Mouse (Mus musculus): ENCODE measurements around the gene Hapln1.

The Hapln1 gene

DNA sequence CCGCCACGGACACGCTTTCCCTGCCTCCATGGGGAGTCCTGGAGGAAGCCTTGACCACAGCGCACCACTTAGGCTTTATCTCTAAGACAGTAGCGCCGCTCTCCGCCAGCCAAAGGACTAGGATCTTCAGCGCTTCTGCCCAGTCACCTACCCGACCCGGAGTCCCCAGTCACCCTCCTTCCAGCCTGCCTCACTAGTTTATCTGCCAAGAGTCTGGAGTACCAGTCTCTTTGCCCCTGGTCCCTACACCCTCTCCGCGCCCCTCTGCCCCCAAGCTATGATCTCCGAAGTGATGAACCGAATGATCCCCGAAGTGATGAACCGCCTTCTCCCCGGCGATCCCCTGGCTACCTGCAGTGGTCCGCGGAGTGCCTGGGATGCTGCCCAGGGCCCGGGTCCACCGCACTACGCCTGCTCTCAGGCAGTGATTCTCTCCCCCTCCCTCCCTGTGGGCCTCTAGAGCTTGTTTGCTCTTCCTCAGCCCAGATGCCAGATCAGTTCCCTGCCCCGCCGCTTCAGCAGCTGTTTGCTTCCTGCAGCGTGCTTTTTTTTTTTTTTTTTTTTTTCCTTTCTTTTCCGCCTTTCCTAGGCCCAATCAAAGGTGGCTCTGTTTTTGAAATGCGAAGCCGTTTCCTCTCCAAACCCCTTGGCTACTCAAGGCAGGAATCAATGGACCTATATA is at the start of gene Hapln1:
Hapln1 (plus strand) TSS at position 592 of the 682 bp plus-strand sequence.
- CTCF ChIA-PET, result interaction anchor here (0.6 kb wide), 1 partner anchor 1078 kb away, joined by 3 read pairs; no protein-coding TSS in a partner anchor

DNA sequence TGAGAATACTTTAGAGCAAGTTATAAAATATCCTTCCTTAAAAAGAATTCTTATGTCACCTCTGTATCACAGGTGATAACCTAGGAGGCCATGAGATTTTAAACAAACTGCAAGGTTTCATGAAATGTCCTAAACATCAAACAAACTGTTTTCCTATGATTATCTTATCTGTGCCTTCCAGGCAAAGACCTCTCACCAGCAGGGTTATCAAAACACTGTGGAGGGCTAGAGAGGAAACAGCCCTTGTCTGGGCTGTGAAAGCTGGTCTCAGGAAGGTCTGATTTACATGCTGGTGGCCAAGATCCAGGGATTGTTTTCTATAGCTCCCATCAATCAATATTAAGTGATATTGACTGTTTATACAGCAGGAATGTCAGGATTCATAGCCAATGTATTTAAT is 46.4 kb upstream of the Hapln1 start:
- CTCF ChIA-PET, result no interaction called here

DNA sequence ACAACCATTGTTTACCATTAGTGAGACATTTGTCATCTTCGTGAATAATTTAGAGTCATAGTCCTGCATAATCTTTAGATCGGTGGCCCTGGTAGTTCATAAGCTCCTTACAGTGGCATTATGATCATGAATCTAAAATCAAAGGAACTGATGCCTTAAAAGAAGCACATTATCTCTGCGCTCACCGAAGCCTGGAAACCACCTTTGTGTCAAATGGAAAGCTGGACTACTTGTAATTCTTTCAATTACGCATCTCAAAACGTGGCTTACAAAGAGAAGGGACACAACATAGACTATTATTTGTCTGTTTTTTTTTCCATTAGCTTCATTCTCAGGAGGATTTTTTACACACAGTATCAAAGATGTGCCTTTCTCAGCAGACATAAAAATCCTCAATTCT is 45.9 kb upstream of the Hapln1 start:
- CTCF ChIA-PET, result no interaction called here

DNA sequence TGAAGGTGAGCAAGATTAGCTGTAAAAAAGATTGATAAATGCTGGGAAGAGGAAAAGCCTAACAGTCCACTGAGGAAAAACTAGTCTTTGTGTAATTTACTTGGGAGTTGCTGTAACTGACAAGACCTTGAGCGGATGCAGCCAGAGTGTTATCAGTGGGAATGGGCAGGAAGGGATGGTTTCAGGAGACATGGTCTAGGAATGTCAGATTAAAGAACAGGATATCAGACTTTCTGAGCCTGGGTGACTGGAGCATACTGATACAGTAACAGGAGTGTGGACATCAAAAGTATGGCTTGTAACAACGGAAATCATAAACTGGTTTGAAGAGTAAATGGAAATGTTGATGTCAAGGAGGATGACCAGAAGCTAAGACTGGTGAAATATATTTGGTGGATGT is 43.0 kb upstream of the Hapln1 start:
- CTCF ChIA-PET, result no interaction called here

DNA sequence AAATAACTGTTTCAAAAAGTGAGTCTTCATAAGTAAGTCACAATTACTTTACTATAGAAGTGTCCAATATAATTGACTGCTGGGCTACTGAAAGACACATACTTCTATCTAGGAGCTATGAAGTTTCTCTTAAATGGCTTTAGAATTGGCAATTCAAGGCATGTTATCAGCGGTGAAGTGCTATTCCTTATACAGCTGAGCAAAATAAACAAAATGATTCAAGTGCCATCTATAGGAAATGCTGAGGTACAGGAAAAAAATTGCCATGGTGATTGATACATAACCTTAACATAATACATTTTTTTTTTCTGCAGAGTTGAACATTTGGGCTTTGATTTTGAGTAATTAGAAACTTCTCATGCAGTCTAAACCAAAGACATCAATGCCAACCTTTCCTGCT is 40.2 kb upstream of the Hapln1 start:
- CTCF ChIA-PET, result no interaction called here

DNA sequence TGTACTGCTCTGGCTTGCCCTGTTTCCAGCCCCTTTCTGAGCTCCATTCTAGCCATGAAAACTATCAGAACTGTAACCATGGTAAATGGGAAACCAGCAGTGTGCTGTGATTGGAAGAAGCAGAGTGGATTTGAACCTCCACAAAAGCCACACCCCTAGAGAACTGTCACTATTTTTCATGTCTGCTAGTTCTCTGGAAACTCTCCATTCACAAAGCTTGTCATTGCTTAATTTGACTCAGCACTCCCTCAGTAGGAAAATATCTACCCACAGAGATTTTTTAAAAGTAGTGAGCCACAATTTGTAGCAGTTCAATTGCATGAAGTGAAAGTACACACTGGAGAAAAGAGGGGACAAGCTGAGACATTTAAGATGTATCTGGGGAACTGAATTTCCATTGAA is 18.1 kb upstream of the Hapln1 start:
- CTCF ChIA-PET, result no interaction called here

DNA sequence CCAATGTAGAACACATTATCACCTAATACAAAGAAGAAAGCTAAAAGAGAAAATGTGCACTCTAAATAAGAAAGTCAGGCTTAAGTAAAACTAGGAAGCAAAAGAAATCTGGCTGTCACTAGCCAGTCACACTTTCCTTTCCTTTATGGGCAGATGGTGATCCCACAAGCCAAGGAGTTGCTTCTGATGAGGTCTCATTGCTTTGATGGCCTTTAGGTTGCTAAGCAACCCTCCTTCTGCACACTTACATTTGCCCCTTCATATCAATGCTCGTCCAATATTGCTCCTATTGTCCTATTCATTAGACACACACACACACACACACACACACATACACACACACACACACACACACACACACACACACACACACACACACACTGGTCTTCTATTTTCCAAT is 10.9 kb upstream of the Hapln1 start:
- CTCF ChIA-PET, result no interaction called here

DNA sequence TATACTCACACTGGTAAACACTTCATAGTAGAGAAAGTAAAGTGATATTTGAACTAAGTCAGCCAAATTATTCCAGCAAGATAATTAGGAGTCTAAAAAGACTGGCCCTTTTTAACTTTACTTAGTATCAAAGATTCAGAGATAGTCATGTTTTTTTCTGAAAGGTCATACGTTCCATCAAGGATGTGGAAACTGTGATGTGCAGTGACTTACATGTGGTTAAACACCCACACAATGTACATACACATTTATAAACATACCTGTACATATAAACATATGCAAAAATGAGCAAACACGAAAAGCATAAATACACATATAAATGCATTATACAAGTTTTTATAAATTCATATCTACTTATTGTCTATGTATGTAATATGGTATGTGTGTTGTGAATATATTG is 9.2 kb upstream of the Hapln1 start:
- CTCF ChIA-PET, result no interaction called here

DNA sequence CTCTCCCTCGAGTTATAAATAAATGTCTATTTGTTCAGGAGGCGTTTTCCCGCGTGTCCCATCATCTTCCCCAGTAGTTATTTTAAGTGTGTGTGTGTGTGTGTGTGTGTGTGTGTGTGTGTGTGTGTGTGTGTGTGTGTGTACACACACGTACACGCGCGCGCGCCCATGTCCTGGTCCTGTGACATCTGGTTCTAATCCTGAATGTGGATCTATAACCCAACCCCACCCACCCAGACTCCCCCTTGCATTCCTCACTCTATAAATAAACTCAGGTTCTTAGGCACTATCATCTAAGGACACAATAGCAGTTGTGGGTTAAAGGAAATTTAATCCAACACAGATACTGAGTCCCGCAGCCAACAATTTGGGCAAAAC is 280 bp downstream of the Hapln1 start:
- CTCF ChIA-PET, result no interaction called here

DNA sequence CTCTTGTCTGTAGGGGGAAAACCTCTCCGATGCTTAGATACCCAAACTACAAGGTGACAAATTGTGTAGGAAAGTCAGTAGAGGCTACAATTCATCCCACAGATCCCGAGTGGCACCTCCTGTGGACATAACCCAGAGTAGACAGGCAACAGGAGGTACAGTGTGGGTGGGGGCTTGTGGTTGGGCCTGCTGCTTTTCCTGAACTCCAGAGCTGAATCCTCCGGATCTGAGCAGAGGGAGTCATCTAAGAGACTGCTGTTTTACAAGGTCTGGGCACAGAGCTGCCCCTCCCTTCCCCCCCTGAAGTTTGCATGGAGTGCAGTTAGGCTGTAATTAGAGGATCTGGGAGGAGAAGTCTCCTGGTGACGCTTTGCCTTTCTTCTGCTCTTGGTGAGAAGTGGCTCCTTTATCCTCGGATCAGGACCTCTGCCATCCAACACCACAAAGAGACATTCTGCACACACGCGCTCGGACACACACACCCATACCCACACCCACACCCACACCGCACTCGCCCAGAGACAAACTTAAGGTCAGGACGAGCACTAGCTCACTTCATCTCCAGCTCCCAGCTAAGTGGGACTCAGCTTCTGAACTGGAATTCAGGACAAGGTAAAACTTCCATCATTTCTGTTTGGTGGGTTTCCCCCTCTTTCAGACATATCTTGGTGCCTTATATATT is 846 bp downstream of the Hapln1 start:
- CTCF ChIA-PET, result no interaction called here

DNA sequence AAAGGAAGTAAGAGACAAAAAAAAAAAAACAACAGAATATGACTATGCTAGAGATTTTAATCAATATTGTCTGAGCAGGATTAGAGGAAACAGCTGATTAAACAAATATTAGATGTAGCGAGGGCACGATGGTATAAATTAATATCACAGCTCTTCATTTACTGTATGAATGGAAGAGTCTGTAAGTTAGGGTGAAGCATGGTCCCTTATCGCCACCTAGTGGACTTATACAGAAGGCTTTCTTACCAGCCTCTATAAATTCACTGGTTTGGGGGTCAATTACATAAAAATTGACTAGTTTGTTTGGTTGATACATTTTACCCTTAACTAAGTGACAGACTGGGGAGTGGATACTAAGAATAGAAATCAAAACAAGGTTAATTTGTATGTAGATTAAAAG is 3.4 kb downstream of the Hapln1 start:
- CTCF ChIA-PET, result no interaction called here

DNA sequence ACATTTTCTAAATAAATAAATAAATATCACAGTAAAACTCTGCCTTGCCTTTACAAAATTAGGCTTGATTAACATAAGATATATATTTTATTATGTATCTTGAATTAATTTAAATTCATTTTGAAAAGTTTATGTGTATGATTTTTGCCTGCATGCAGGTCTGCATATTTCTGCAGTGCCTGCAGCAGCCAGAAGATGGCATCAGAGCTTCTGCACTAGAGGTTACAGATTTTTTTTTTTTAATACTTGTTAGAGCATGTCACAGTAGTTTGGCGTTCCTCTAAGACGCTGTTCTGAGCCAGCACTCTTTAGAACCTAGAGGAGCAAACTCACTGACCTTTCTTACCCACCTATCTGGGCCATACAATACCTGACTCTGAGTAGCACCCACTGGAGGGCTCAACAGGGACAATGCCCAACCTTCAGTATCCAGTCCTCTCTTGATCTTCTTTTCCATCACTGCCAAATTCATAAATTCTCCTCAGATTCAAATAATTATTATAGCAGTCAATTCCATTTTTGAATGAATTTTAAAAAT is 8.7 kb downstream of the Hapln1 start:
- CTCF ChIA-PET, result interaction anchor here (0.5 kb wide), 1 partner anchor 1539 kb away, joined by 3 read pairs; no protein-coding TSS in a partner anchor

DNA sequence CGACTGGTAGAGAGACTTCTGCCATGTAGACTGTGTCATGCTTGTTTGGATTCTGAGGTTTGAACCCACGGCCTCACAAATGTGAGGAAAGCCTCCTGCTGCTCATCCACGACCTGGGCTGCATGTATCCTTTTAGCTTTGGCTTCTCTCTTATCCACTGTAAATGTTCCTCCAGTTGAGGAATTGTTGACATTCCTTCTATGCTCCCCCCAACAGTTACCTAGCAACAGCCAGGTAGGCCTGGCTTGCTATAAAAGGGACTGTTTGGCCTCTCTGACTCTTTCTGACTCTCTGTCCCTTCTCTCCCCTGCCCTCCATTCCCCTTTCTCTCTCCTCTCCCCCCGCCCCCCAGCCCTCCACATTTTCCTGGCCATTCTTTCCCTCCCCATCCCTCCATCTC is 9.9 kb downstream of the Hapln1 start:
- CTCF ChIA-PET, result no interaction called here

DNA sequence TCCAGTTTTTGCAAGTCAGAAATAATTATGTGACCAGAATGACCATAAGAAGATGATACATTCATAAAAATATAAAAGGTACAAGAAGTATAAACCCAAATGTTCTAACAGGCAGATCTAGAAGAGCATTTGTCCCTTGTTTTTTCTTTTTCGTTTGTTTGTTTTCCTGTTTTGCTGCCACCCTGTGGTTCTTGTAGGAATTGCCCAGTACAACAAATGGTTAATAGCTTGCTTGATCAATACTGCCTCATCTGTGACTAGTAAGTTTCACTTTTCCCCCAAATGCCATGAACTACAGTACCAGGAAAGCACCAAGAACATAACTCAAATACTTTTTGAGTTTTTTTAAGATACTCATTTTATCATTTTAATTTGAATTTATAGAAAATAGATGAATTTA is 11.9 kb downstream of the Hapln1 start:
- CTCF ChIA-PET, result no interaction called here

DNA sequence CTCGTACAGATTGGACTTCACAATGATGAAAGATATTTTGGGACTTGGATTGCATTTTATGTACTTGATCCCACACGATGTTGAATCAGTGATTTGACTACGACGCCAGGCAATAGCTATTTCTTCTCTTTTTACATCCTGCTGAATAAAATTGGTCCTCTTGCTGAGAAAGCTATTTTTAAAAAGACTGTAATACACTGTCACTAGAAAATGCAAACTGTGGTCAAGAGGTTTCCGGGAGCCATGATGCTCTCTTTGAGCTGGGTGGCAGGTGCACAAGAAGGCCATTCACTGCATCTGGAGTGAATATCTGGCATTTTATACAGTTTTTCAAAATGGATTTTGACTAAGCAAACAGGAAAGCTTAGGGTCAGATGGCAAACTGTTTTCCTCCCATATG is 24.9 kb downstream of the Hapln1 start:
- CTCF ChIA-PET, result no interaction called here

DNA sequence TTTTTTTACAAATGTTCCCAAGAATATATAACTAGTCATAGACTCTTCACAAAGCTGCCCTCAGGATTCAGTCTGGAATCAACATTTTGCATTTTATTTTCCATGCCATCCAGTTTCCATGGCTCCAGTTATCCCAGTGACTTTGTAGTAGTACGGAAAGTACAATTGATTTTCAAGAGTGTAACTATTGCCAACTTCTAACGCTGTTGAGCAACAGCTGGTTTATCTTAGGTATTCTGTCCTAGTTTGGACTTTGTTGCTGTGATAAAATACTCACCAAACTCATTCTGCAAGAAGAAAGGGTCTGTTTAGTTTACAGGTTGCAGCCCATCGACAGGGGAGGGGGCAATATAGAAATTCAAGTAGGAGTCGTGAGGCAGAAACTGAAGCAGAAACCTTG is 26.7 kb downstream of the Hapln1 start:
- CTCF ChIA-PET, result no interaction called here

DNA sequence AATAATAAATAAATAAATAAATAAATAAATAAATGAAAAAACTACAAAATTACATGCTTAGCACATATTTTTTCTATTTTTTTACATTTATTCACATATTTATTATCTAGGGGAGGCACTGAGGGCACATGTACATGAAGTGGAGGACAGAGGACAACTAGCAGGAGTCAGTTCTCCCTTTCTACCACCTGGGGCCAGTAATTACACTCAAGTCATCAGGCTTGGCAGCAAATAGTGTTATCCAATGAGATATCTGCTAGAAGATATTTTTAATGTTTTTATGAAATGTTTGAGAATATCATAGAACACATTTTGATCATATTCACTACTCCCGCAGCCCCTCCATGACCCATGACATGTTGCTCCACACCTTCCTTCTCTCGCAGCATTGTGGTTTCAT is 39.5 kb downstream of the Hapln1 start:
- CTCF ChIA-PET, result no interaction called here

DNA sequence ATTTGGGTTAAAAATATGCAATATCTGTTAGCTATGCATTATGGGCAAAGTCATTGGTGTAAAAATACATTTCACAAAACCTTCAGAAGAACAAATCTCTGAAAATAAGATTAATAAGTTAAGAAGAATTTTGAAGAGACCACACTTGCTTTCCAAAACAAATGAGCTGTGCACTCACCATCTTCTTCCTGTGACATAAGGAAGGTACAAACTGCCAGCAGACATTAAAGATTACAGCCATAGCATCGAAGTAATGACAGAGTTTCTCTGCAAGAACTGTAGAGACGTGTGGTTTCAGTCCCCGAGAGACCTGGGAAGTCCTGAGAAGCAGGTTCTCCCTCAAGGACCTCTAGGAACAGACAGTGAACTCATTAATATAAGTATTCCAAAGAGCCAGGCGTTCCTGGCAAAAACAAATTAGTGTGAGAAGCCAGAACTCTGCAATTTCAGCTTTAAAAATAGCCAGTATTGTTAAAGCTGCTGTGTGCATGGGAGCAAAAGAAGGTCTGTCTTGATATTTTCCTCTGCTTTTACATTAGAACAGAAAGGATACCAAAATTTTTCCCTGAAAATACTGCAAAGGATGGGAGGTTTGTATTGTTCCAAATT is 43.6 kb downstream of the Hapln1 start:
- CTCF ChIA-PET, result no interaction called here

DNA sequence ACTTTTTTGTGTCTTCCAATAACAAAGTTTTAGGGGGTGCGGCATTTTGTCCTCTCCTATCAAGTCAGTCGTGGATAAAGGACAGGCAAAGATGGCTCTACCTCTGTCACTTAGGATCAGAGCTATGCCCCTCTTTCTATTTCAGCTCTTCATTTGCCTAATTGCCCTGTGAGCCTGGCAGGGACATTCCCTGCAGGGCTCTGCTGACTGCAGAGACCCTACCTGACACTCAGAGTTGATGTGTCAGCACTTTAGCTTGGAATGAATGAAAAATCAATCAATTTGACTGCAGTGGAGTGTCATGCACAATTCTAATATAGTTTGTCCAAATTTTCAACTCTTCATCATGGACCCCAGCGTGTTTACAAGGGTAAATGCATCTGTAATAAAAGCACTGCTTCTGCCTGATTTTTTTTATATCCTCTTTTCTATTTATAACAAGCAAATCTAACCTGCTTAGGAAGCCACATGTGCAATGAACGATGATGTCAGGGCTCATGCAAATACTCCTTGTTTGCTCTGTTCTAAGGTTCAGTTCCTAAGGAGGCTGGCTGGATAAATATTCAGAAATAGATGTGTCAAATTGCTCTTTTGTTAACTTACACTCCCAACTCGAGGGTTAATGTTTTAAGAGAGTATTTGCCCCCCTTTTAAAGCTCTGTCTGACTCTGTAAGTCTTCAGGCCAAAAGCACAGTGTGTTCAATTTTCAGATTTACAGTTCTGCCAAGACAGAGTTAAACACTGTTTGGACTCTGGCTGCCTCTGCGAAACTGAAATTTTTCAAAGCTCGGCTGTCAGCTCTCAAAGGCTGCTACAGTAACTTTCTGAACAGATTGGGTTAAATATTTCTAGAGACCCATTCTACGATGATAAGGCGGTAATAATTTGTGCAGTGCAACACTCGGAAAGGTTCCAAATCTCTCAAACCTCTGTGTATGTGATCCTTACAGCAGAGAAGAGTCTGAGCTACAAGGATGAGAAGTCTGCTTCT is 44.4 kb downstream of the Hapln1 start:
- CTCF ChIA-PET, result no interaction called here

DNA sequence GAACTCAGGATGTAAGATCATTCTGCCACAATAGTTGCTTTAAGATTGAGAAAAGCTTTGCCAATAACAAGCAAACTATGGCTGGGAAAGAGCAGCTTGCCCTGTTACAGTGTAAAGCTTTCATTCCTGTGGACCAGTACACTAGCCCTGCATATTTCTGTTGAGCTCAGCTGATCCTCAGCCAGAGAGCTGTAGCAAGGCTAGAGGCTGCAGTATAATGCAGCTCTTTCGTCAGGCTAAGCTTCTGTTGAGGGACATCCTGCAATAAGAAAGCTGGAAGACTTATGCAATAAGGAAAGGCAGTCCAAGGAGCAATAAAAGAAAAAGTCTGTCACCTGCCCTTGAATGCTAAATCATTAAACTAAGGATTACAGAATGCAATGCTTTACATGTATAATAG is 45.5 kb downstream of the Hapln1 start:
- CTCF ChIA-PET, result no interaction called here

DNA sequence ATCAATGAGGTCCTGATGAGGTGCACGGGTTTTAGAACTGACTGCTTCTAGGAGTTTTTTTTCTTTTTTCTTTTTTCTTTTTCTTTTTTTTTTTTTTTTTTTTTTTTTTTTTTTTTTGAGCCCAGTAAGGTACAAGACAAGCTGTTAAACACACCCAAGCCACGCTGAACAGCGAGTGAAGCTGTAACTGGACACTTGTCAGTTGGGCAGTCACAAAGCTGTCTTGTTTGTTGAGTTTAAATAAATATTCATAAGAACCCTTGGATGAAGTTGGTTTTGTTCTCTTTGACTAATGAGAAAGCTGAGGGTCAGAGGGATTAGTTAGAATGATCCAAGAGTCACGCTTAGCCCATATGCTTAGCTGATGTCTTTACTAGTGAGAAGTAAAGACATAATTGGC is 55.5 kb downstream of the Hapln1 start:
- CTCF ChIA-PET, result no interaction called here

DNA sequence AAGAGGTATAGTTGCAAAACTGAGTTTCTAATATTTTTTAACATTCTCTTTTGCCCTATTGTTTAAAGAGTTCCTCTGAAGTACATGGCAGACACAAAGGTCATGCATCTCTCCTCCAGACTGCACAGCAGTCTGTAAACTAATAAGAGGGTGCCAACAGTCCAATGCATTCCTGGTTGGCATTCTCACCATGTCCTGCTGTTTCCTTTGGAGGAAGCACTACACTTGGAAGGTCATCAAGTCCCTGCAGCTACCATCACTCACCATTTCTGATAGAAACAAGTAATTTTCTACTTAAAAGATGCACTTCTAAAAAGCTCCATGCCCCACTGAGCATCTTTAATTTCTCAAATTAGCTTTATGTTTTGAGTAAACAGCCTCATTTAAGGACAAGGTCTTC is 57.8 kb downstream of the Hapln1 start:
- CTCF ChIA-PET, result interaction anchor here (0.7 kb wide), 1 partner anchor 1350 kb away, joined by 3 read pairs; no protein-coding TSS in a partner anchor

Measured in spleen, embryonic (tissue).